Mouse (Mus musculus) heart, embryonic 15.5 days (tissue): ENCODE measurements around the gene Zp3. TPM values are rescaled to one million over a fixed set of nuclear protein-coding genes. Genes with fewer than 3 reads are reported as not detected.

Source experiments
- ATAC-seq: fragments of 200-750 bp; cut with Nextera tagmentation; replicated peaks from 2 replicates; pipeline ENCODE4 v1.8.0; 2017; ENCODE audit warnings: low read depth, moderate TSS enrichment; ENCODE audit not compliant: insufficient number of reproducible peaks, insufficient read depth, low FRiP score
- H3K27ac ChIP-seq: fragments of 300-500 bp; sonication (generic); 2 replicates; pipeline ENCODE4 v1.5.1; 2015; ENCODE audit warnings: mild to moderate bottlenecking, inconsistent platforms
- H3K27me3 ChIP-seq: fragments of 300-500 bp; sonication (generic); 2 replicates; pipeline ENCODE4 v1.6.1; 2015; ENCODE audit warnings: inconsistent platforms
- H3K36me3 ChIP-seq: fragments of 300-500 bp; sonication (generic); 2 replicates; pipeline ENCODE4 v1.6.1; 2015; ENCODE audit warnings: mild to moderate bottlenecking, inconsistent platforms
- H3K4me1 ChIP-seq: fragments of 300-500 bp; sonication (generic); replicated peaks from 2 replicates; pipeline ENCODE4 v1.6.1; 2015; ENCODE audit warnings: inconsistent platforms
- H3K4me2 ChIP-seq: fragments of 300-500 bp; sonication (generic); 2 replicates; pipeline ENCODE4 v1.6.1; 2015; ENCODE audit warnings: inconsistent platforms, mild to moderate bottlenecking, moderate library complexity
- H3K4me3 ChIP-seq: fragments of 300-500 bp; sonication (generic); 2 replicates; pipeline ENCODE4 v1.5.1; 2015; ENCODE audit warnings: mild to moderate bottlenecking, inconsistent platforms
- H3K9ac ChIP-seq: fragments of 300-500 bp; sonication (generic); 2 replicates; pipeline ENCODE4 v1.6.1; 2015; ENCODE audit warnings: mild to moderate bottlenecking, inconsistent platforms
- H3K9me3 ChIP-seq: fragments of 300-500 bp; sonication (generic); replicated peaks from 2 replicates; pipeline ENCODE4 v1.6.1; 2016; ENCODE audit warnings: inconsistent platforms
- WGBS: fragments of 180-500 bp; shearing (Covaris S2); methylation state at CpG from one replicate; pipeline ENCODE4 v1.1.7; 2015; ENCODE audit warnings: mixed read lengths; 5-methylcytosine and 5-hydroxymethylcytosine counted together
- polyA plus RNA-seq: library from polyadenylated mRNA; unstranded; fragments of >200 nt; fragmentation: Nextera tagmentation; extraction: Ambion mirVana; gene quantifications from 2 replicates; pipeline ENCODE4 v1.2.1, GENCODE M21; 2015

The Zp3 gene
- polyA plus RNA-seq, 1 experiment from 2014 or later = not detected

DNA sequence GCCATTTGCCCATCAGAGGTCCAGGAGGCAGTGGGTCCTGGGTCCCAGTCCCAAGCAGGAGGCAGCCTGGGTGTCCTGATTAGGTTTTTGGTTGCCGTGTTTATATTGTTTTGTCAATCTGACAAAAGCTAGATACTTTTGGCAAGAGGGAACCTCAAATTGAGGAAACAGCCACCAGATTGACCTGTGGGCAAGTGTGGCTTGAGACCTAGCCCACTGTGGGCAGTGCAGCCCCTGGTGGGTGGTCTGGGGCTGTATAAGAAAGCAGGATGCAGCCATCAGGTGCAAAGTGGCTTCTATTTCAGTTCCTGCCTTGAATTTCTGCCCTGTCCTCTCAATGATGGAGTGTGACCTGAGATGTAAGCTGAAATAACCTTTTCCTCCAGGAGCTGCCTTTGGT is 55.4 kb downstream of the Zp3 start:
- Histone ChIP-seq H3K27me3 (no peaks in the 10 kb centered on the region), H3K4me3 (no peak overlapping the region), H3K9me3 (no peaks in the 10 kb centered on the region), H3K9ac (no peak overlapping the region), H3K4me1 (peaks cover 4% of the 10 kb centered on the region; the same call in 1 of the 2 replicates), H3K27ac (no peak overlapping the region), H3K4me2 (no peak overlapping the region), H3K36me3 (peaks cover 17% of the 10 kb centered on the region; the same call in 1 of the 2 replicates)
- no peak for ATAC-seq
- 80% methylated on average over 1 of the region's 1 CpGs for WGBS

DNA sequence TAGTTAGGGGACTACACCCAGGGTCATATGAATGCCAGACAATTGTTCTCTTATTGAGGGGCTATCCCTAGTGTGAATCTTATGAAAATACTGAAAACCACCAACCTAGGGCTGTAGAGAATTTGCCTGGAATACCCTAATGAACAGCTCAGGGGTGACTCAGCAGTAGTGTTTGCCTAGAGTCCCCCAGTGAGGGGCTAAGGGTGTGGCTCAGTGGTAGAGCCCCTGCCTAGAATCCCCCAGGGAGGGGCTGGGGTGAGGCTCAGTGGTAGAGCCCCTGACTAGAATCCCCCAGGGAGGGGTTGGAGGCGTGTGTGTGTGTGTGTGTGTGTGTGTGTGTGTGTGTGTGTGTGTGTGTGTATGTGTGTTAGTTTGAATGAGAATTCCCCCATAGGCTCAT is 56.8 kb downstream of the Zp3 start:
- 90% methylated on average over 1 of the region's 1 CpGs for WGBS
- no peak for ATAC-seq

More for the DNA sequence above, 56.8 kb downstream of the Zp3 start:
- H3K27ac ChIP-seq = no peak overlapping the region
- peaks cover 4% of the 10 kb centered on the region; the same call in 1 of the 2 replicates for H3K4me1 ChIP-seq
- no peaks in the 10 kb centered on the region for H3K9me3 ChIP-seq
- peaks cover 5% of the 10 kb centered on the region; the same call in 1 of the 2 replicates for H3K36me3 ChIP-seq
- H3K4me2 ChIP-seq = no peak overlapping the region
- no peaks in the 10 kb centered on the region for H3K27me3 ChIP-seq
- H3K4me3 ChIP-seq = no peak overlapping the region
- no peak overlapping the region for H3K9ac ChIP-seq

Other genes with a start within 250 kb of the Zp3 start
- gene Tmem120a, start 235.7 kb upstream of the Zp3 start, polyA plus RNA-seq = 32.9 and 37.1 TPM in 2 replicates
- gene Styxl1, start 201.7 kb upstream of the Zp3 start, polyA plus RNA-seq = 0.39 and 0.41 TPM in 2 replicates
- 1,014 and 1,128 TPM in 2 replicates for gene Mdh2, start 201.6 kb upstream of the Zp3 start, polyA plus RNA-seq
- 0.18 and 0.33 TPM in 2 replicates for gene Srrm3, start 173.2 kb upstream of the Zp3 start, polyA plus RNA-seq
- 743 and 952 TPM in 2 replicates for gene Hspb1, start 92.2 kb upstream of the Zp3 start, polyA plus RNA-seq
- gene Ywhag, start 45.5 kb upstream of the Zp3 start, polyA plus RNA-seq = 150 and 166 TPM in 2 replicates
- 0.44 and 0.86 TPM in 2 replicates for gene Ssc4d, start 5.6 kb upstream of the Zp3 start, polyA plus RNA-seq
- gene Dtx2, start 14.7 kb downstream of the Zp3 start, polyA plus RNA-seq = 18.5 and 21.5 TPM in 2 replicates
- 27.8 and 36.5 TPM in 2 replicates for gene Upk3b, start 58.4 kb downstream of the Zp3 start, polyA plus RNA-seq
- gene Upk3bl, start 74.4 kb downstream of the Zp3 start, polyA plus RNA-seq = 0.68 and 2.6 TPM in 2 replicates
- 1.4 and 3.6 TPM in 2 replicates for gene Rasa4, start 103.8 kb downstream of the Zp3 start, polyA plus RNA-seq
- gene Polr2j, start 136.5 kb downstream of the Zp3 start, polyA plus RNA-seq = 135 and 140 TPM in 2 replicates
- 15.1 and 22.5 TPM in 2 replicates for gene Lrwd1, start 156.0 kb downstream of the Zp3 start, polyA plus RNA-seq
- 10.2 and 13.1 TPM in 2 replicates for gene Alkbh4, start 156.0 kb downstream of the Zp3 start, polyA plus RNA-seq
- gene Orai2, start 190.6 kb downstream of the Zp3 start, polyA plus RNA-seq = 1.9 and 4.5 TPM in 2 replicates
- 33.6 and 34.6 TPM in 2 replicates for gene Prkrip1, start 218.9 kb downstream of the Zp3 start, polyA plus RNA-seq